Mouse (Mus musculus) kidney, embryonic 16.5 days (tissue): ENCODE data around the gene Gm20388. TPM values are rescaled to one million over a fixed set of nuclear protein-coding genes. Genes with fewer than 3 reads are reported as not detected.

Experiments used
- ATAC-seq: fragments of 200-750 bp; cut with Nextera tagmentation; 2 replicates; pipeline ENCODE4 v1.8.0; 2017; ENCODE audit warnings: moderate TSS enrichment; ENCODE audit not compliant: low FRiP score, low TSS enrichment
- H3K27ac ChIP-seq: fragments of 300-500 bp; sonication (generic); 2 replicates; pipeline ENCODE4 v1.5.1; 2014; ENCODE audit warnings: low read length
- H3K27me3 ChIP-seq: fragments of 300-500 bp; sonication (generic); 2 replicates; pipeline ENCODE4 v1.6.1; 2014; ENCODE audit warnings: low read length, control low read depth, mixed read lengths; ENCODE audit not compliant: insufficient read depth
- H3K36me3 ChIP-seq: fragments of 300-500 bp; sonication (generic); 2 replicates; pipeline ENCODE4 v1.6.1; 2014; ENCODE audit warnings: low read length, control low read depth, mixed read lengths; ENCODE audit not compliant: insufficient read depth
- H3K4me1 ChIP-seq: fragments of 300-500 bp; sonication (generic); 2 replicates; pipeline ENCODE4 v1.6.1; 2014; ENCODE audit warnings: low read length, control low read depth, mixed read lengths; ENCODE audit not compliant: insufficient read depth
- H3K4me2 ChIP-seq: fragments of 300-500 bp; sonication (generic); replicated peaks from 2 replicates; pipeline ENCODE4 v1.6.1; 2014; ENCODE audit warnings: low read depth, low read length
- H3K4me3 ChIP-seq: fragments of 300-500 bp; sonication (generic); 2 replicates; pipeline ENCODE4 v1.5.1; 2014; ENCODE audit warnings: mild to moderate bottlenecking, low read length
- H3K9ac ChIP-seq: fragments of 300-500 bp; sonication (generic); replicated peaks from 2 replicates; pipeline ENCODE4 v1.6.1; 2014; ENCODE audit warnings: low read length
- H3K9me3 ChIP-seq: fragments of 300-500 bp; sonication (generic); 2 replicates; pipeline ENCODE4 v1.6.1; 2016; ENCODE audit warnings: low read length, control low read depth
- WGBS: fragments of 180-500 bp; shearing (Covaris S2); extraction: QIAGEN DNeasy Blood & Tissue Kit; methylation state at CpG from one replicate; pipeline ENCODE4 v1.1.7; 2014; 5-methylcytosine and 5-hydroxymethylcytosine counted together
- polyA plus RNA-seq: library from polyadenylated mRNA; unstranded; fragments of >200 nt; fragmentation: Nextera tagmentation; extraction: Ambion mirVana; gene quantifications from 2 replicates; pipeline ENCODE4 v1.2.1, GENCODE M21; 2015

Gm20388 gene
- polyA plus RNA-seq, 1 experiment from 2014 or later, result 7.7 TPM

GRCm38 (mm10) chr8:120591587-120592292 lies 681.1 kb downstream of the Gm20388 start:
- no peak overlapping the region for H3K9ac ChIP-seq
- no peaks in the 10 kb centered on the region for H3K9me3 ChIP-seq
- no peak overlapping the region for H3K4me2 ChIP-seq
- no peak overlapping the region for H3K4me3 ChIP-seq
- H3K4me1 ChIP-seq, result peaks cover 13% of the 10 kb centered on the region
- 0 out of 2 replicates have a peak, but pooled peaks cover 6% of the 10 kb centered on the region for H3K36me3 ChIP-seq
- no peak overlapping the region for H3K27ac ChIP-seq
- ATAC-seq, result no peak
- 70% methylated on average over 10 of the region's 10 CpGs for WGBS
- no peaks in the 10 kb centered on the region for H3K27me3 ChIP-seq

- whole genome bisulfite sequencing, result 87% methylated on average over 5 of the region's 5 CpGs
- H3K36me3 ChIP-seq, result no peaks in the 10 kb centered on the region
- H3K4me1 ChIP-seq, result peaks cover 14% of the 10 kb centered on the region
- no peak for ATAC-seq
- H3K9ac ChIP-seq, result no peak overlapping the region
- no peak overlapping the region for H3K4me2 ChIP-seq
- no peaks in the 10 kb centered on the region for H3K9me3 ChIP-seq
- H3K27ac ChIP-seq, result no peak overlapping the region
- no peak overlapping the region for H3K4me3 ChIP-seq
- no peaks in the 10 kb centered on the region for H3K27me3 ChIP-seq
Measured at GRCm38 (mm10) chr8:120594571-120594970, 683.9 kb downstream of the Gm20388 start.

GRCm38 (mm10) chr8:120595963-120596362 lies 685.3 kb downstream of the Gm20388 start:
- Histone ChIP-seq H3K36me3 (no peaks in the 10 kb centered on the region), H3K4me3 (no peak overlapping the region), H3K9ac (no peak overlapping the region), H3K27ac (no peak overlapping the region), H3K4me2 (no peak overlapping the region), H3K4me1 (peaks cover 8% of the 10 kb centered on the region; the same call in 1 of the 2 replicates), H3K9me3 (no peaks in the 10 kb centered on the region), H3K27me3 (no peaks in the 10 kb centered on the region)
- ATAC-seq, result no peak
- WGBS, result 10% methylated on average over 5 of the region's 5 CpGs

DNA sequence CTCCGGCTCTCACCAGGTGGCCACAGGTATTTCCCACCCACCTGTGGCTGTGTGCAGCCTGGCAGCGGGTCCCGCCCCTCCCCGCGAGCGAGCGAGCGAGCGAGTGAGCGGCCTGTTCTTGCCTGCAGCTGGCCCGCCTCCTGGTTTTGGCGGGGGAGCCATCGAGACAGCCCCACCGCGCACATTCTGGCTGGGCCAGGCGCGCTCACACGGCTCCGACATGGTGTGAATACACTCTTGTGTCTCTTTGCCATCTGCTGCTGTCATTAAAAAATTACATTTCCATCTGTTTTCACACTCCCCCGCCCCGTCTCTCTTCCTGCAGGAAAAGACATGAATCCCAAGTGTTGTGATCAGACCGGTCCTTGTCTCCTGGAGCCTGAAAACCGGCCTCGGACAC lies 687.9 kb downstream of the Gm20388 start:
- Histone ChIP-seq H3K4me3 (peak overlapping the region; percentile 20; the same call in 1 of the 2 replicates), H3K27ac (no peak overlapping the region), H3K27me3 (no peaks in the 10 kb centered on the region), H3K4me2 (peak overlapping the region; percentile 38), H3K9ac (peak overlapping the region; percentile 31; the same call in 1 of the 2 replicates), H3K36me3 (no peaks in the 10 kb centered on the region), H3K9me3 (no peaks in the 10 kb centered on the region), H3K4me1 (peaks cover 17% of the 10 kb centered on the region)
- ATAC-seq, result peak; percentile 24; the same call in 1 of the 2 replicates
- 18% methylated on average over 24 of the region's 24 CpGs for WGBS

DNA sequence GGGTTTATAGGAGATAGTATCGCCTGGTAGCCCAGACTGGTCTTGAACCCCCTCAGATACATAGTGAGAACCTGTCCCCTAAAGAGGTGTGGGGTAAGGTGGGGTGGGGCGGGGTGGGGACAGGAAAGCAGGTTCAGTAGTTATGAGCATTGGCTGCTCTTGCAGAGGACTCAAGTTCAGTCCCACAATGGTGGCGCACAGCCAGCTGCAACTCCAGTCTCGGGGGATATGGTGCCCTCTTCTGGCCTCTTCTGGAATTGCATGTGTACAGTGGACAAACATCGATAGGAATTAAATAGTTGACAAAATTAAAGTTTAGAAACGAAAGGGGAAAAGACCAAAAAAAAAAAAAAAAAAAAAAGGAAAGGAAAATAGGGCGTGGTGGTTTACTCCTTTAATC lies 688.9 kb downstream of the Gm20388 start:
- no peaks in the 10 kb centered on the region for H3K9me3 ChIP-seq
- no peak overlapping the region for H3K4me3 ChIP-seq
- no peak for ATAC-seq
- no peak overlapping the region for H3K27ac ChIP-seq
- H3K27me3 ChIP-seq, result no peaks in the 10 kb centered on the region
- no peaks in the 10 kb centered on the region for H3K36me3 ChIP-seq
- H3K4me2 ChIP-seq, result no peak overlapping the region
- H3K4me1 ChIP-seq, result peaks cover 17% of the 10 kb centered on the region
- no peak overlapping the region for H3K9ac ChIP-seq
- 58% methylated on average over 7 of the region's 7 CpGs for WGBS

GRCm38 (mm10) chr8:120602672-120603071 lies 692.0 kb downstream of the Gm20388 start:
- 35% methylated on average over 6 of the region's 6 CpGs for WGBS
- H3K36me3 ChIP-seq, result no peaks in the 10 kb centered on the region
- no peak overlapping the region for H3K4me2 ChIP-seq
- no peaks in the 10 kb centered on the region for H3K9me3 ChIP-seq
- H3K27ac ChIP-seq, result peak overlapping the region; percentile 44
- peak; percentile 55 for ATAC-seq
- no peak overlapping the region for H3K9ac ChIP-seq
- no peak overlapping the region for H3K4me3 ChIP-seq
- peaks cover 20% of the 10 kb centered on the region for H3K4me1 ChIP-seq
- no peaks in the 10 kb centered on the region for H3K27me3 ChIP-seq

DNA sequence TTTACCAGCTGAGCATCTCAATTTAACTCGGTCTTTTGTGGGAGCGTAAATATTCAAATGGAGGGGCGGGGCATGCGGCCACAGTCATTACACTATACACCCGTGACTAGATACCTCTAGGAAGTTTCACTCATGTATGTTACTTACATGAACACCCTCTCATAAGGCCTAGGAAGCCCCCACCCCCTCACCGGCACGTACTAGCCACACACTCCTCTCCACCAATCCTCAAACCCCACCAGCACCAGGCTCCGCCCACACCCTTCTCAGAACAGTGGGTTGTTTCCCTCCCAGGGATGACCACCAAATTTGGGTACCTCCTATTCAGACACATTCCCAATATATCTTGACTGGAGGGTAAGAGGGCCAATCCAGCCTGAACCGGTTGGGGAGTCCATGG lies 696.8 kb downstream of the Gm20388 start:
- ATAC-seq, result no peak

DNA sequence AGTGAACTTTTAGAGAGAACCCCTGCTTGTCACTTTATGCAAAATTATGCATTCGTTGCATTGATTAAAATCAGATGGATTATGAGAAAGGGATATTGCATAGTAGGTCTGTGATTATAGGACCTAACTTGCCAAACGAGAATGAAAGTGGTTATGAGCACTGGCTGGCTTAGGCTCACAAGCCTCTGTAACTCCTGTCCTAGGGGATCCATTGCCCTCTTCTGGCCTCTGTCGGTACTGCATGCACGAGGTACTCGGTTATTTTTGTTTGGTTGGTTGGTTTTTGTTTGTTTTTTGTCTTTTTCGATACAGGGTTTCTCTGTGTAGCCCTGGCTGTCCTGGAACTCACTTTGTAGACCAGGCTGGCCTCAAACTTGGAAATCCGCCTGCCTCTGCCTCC lies 697.2 kb downstream of the Gm20388 start:
- 6% methylated on average over 7 of the region's 7 CpGs for WGBS
- H3K4me3 ChIP-seq, result no peak overlapping the region
- H3K27ac ChIP-seq, result no peak overlapping the region
- no peaks in the 10 kb centered on the region for H3K27me3 ChIP-seq
- H3K4me1 ChIP-seq, result peaks cover 7% of the 10 kb centered on the region
- no peak overlapping the region for H3K4me2 ChIP-seq
- no peaks in the 10 kb centered on the region for H3K36me3 ChIP-seq
- ATAC-seq, result no peak
- H3K9ac ChIP-seq, result no peak overlapping the region
- no peaks in the 10 kb centered on the region for H3K9me3 ChIP-seq

More for the DNA sequence above, 696.8 kb downstream of the Gm20388 start:
- H3K9ac ChIP-seq, result no peak overlapping the region
- no peak overlapping the region for H3K4me3 ChIP-seq
- no peak overlapping the region for H3K27ac ChIP-seq
- H3K4me2 ChIP-seq, result no peak overlapping the region
- H3K27me3 ChIP-seq, result no peaks in the 10 kb centered on the region
- no peaks in the 10 kb centered on the region for H3K9me3 ChIP-seq
- H3K36me3 ChIP-seq, result no peaks in the 10 kb centered on the region
- WGBS, result 78% methylated on average over 9 of the region's 9 CpGs
- H3K4me1 ChIP-seq, result peaks cover 11% of the 10 kb centered on the region

- no peak overlapping the region for H3K4me3 ChIP-seq
- H3K4me2 ChIP-seq, result no peak overlapping the region
- 80% methylated on average over 6 of the region's 6 CpGs for WGBS
- H3K27me3 ChIP-seq, result no peaks in the 10 kb centered on the region
- H3K36me3 ChIP-seq, result no peaks in the 10 kb centered on the region
- H3K9me3 ChIP-seq, result no peaks in the 10 kb centered on the region
- H3K4me1 ChIP-seq, result peaks cover 4% of the 10 kb centered on the region; the same call in 1 of the 2 replicates
- no peak overlapping the region for H3K27ac ChIP-seq
- H3K9ac ChIP-seq, result no peak overlapping the region
- no peak for ATAC-seq
Measured at GRCm38 (mm10) chr8:120610824-120611223, 700.2 kb downstream of the Gm20388 start.

DNA sequence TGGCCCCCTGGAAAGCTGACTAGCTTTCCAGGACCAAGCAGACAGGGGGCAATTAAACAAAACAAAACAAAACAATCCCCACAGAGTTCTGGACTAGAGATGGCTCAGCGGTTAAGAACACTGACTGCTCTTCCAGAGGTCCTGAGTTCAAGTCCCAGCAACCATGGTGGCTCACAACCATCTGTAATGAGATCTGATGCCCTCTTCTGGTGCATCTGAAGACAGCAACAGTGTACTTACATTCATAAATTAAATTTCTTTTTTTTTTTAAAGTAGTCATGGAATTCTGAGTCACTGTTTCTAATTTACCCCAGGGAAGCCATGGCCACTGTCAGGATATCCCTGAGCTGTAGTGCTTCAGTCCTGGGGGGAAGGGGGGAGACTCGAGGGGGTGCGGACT lies 703.9 kb downstream of the Gm20388 start:
- Histone ChIP-seq H3K4me3 (no peak overlapping the region), H3K9ac (no peak overlapping the region), H3K9me3 (no peaks in the 10 kb centered on the region), H3K27ac (no peak overlapping the region), H3K27me3 (no peaks in the 10 kb centered on the region), H3K4me1 (peaks cover 9% of the 10 kb centered on the region), H3K36me3 (no peaks in the 10 kb centered on the region), H3K4me2 (no peak overlapping the region)
- ATAC-seq, result no peak
- WGBS, result 87% methylated on average over 3 of the region's 3 CpGs
